Comparison of ENCODE assay signal across 13 mouse cellular contexts in the genomic region with DNA sequence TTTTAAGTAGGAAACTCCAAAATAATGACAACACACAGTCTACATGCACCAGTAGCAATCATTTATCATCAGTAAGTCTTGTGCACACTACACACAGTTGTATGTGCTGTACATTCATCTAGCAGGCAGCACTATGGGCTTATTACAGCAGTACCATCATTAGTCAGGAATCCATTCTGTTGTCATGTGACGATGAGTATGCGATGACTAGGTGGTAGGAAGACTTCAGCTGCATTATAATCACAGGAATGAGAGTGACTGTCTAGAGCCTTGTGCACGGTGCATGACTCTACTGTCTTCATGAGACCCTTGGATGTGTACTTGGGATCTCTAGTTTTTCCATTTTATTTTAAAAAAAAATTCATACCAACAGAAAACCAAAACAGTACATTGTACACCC.
"Had no signal": no experiment of that assay in that cellular context is flagged by ENCODE, and none has a peak within 500 bp of the region (broad histone marks: within the 10 kb centered on the region; RNA-seq: fewer than 3 reads in every experiment).

No protein-coding gene starts in this region.

- H3K4me3 ChIP-seq: kidney, embryonic 15.5 days; left cerebral cortex, adult 2 months; limb, embryonic 15.5 days; liver, embryonic 12.5 days; lung, embryonic 15.5 days; midbrain, embryonic 15.5 days; neural tube, embryonic 13.5 days had no signal

- H3K27me3 ChIP-seq: kidney, embryonic 15.5 days; limb, embryonic 15.5 days; liver, embryonic 12.5 days; lung, embryonic 15.5 days; midbrain, embryonic 15.5 days; neural tube, embryonic 13.5 days had no signal

- H3K9me3 ChIP-seq: kidney, embryonic 15.5 days; limb, embryonic 15.5 days; liver, embryonic 12.5 days; lung, embryonic 15.5 days; midbrain, embryonic 15.5 days; neural tube, embryonic 13.5 days had no signal

- DNase-seq: kidney, adult 2 months; kidney, postnatal 14 days; lung, postnatal 14 days; right cerebral cortex, postnatal 25 days; thymus, postnatal 4 days had no signal

- H3K9ac ChIP-seq: kidney, embryonic 15.5 days; limb, embryonic 15.5 days; liver, embryonic 12.5 days; lung, embryonic 15.5 days; midbrain, embryonic 15.5 days; neural tube, embryonic 13.5 days had no signal

- ATAC-seq: liver, embryonic 12.5 days; midbrain, embryonic 15.5 days had no signal

- H3K4me1 ChIP-seq: limb, embryonic 15.5 days; midbrain, embryonic 15.5 days; neural tube, embryonic 13.5 days had no signal

- H3K4me2 ChIP-seq: kidney, embryonic 15.5 days; limb, embryonic 15.5 days; liver, embryonic 12.5 days; lung, embryonic 15.5 days; midbrain, embryonic 15.5 days; neural tube, embryonic 13.5 days had no signal

- H3K27ac ChIP-seq: kidney, embryonic 15.5 days; left cerebral cortex, adult 2 months; limb, embryonic 15.5 days; liver, embryonic 12.5 days; lung, embryonic 15.5 days; macrophage; midbrain, embryonic 15.5 days; neural tube, embryonic 13.5 days had no signal

- H3K36me3 ChIP-seq: kidney, embryonic 15.5 days; limb, embryonic 15.5 days; liver, embryonic 12.5 days; lung, embryonic 15.5 days; midbrain, embryonic 15.5 days; neural tube, embryonic 13.5 days had no signal
